Mouse (Mus musculus): ENCODE data around the gene Zbtb42.

DNA sequence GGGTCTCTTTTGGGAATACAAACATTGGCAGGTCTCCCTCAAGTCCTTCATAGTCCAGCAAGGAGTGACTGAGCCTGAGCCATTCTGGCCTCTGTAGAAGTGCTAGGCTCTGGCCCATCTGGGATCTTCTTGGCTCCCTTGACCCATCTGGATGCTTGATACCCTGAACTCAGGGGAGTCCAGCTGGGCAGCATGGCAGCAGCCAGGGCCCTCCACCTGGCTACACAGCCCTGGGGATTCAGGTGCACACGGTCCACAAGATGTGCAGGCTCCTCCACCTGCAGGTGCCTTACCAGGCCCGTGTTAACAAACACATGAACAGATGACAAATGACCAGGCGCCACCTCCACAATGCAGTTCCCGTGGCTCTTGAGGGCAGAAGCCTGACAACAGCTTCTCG lies 14.0 kb upstream of the Zbtb42 start:
- TF ChIP-seq CTCF (IDR thresholded peaks at IDR 0.05; ENCODE audit: control insufficient read depth, insufficient read depth, low read length), result no peak
- TF ChIP-seq POLR2A (IDR thresholded peaks at IDR 0.05; ENCODE audit: borderline replicate concordance, control insufficient read depth, low read depth, low read length), result no peak

Measured in bone marrow, adult 2 months (tissue).